Comparison of ENCODE assay signal across 19 mouse cellular contexts in genomic region chr19:9079916-9080315, GRCm38 (mm10). TPM values are rescaled to one million over a fixed set of nuclear protein-coding genes. Genes with fewer than 3 reads are reported as not detected.
DNase-seq lines count a peak whose midpoint lies in the region; ATAC-seq lines count a peak whose summit lies in the region.
"Had no signal": no experiment of that assay in that cellular context is flagged by ENCODE, and none has a peak within 500 bp of the region (broad histone marks: within the 10 kb centered on the region; RNA-seq: fewer than 3 reads in every experiment).

No protein-coding gene starts in this region.

- WGBS in forebrain, embryonic 14.5 days, result 31% methylated on average over 7 of the region's 7 CpGs
- 37% methylated on average over 7 of the region's 7 CpGs for WGBS in forebrain, embryonic 16.5 days
- 16% methylated on average over 7 of the region's 7 CpGs for WGBS in embryonic facial prominence, embryonic 14.5 days

- H3K4me2 ChIP-seq in forebrain, embryonic 14.5 days (ENCODE audit: low read length), result no peak overlapping the region
- no peak overlapping the region for H3K4me2 ChIP-seq in forebrain, embryonic 16.5 days (ENCODE audit: low read length)
- no peak overlapping the region for H3K4me2 ChIP-seq in embryonic facial prominence, embryonic 14.5 days (ENCODE audit: low read depth, low read length)
- H3K4me2 ChIP-seq: heart, embryonic 11.5 days; liver, embryonic 15.5 days; midbrain, embryonic 13.5 days had no signal

- no peak overlapping the region for H3K27ac ChIP-seq in forebrain, embryonic 14.5 days (ENCODE audit: low read depth, low read length)
- H3K27ac ChIP-seq in forebrain, embryonic 16.5 days (ENCODE audit: low read length), result no peak overlapping the region
- H3K27ac ChIP-seq in embryonic facial prominence, embryonic 14.5 days (replicated peaks; ENCODE audit: low read depth, low read length), result no peak overlapping the region
- H3K27ac ChIP-seq: liver, embryonic 15.5 days; midbrain, embryonic 13.5 days had no signal

- no peaks in the 10 kb centered on the region for H3K9me3 ChIP-seq in forebrain, embryonic 14.5 days (replicated peaks; ENCODE audit: control insufficient read depth, low read length)
- no peaks in the 10 kb centered on the region for H3K9me3 ChIP-seq in forebrain, embryonic 16.5 days (ENCODE audit: control insufficient read depth, low read length)
- H3K9me3 ChIP-seq in embryonic facial prominence, embryonic 14.5 days (ENCODE audit: control insufficient read depth, low read length), result no peaks in the 10 kb centered on the region
- H3K9me3 ChIP-seq: liver, embryonic 15.5 days; midbrain, embryonic 13.5 days had no signal

- no peaks in the 10 kb centered on the region; the same call in 1 of the 2 replicates for H3K27me3 ChIP-seq in forebrain, embryonic 14.5 days (replicated peaks; ENCODE audit: control insufficient read depth, insufficient read depth, low read length)
- no peaks in the 10 kb centered on the region for H3K27me3 ChIP-seq in forebrain, embryonic 16.5 days (replicated peaks; ENCODE audit: control insufficient read depth, insufficient read depth, low read length)
- H3K27me3 ChIP-seq in embryonic facial prominence, embryonic 14.5 days (replicated peaks; ENCODE audit: control insufficient read depth, insufficient read depth, low read length), result no peaks in the 10 kb centered on the region
- H3K27me3 ChIP-seq: CH12.LX; liver, embryonic 15.5 days; midbrain, embryonic 13.5 days had no signal

- no peak overlapping the region for H3K4me3 ChIP-seq in forebrain, embryonic 14.5 days (ENCODE audit: low read depth, low read length)
- H3K4me3 ChIP-seq in forebrain, embryonic 16.5 days (replicated peaks; ENCODE audit: low read length), result no peak overlapping the region
- no peak overlapping the region for H3K4me3 ChIP-seq in embryonic facial prominence, embryonic 14.5 days (ENCODE audit: low read depth, low read length)
- H3K4me3 ChIP-seq: liver, embryonic 15.5 days; midbrain, embryonic 13.5 days had no signal

- peak; percentile 29 for DNase-seq in forebrain, embryonic 14.5 days (ENCODE audit: low spot score)
- DNase-seq in urinary bladder, postnatal 14 days (ENCODE audit: low spot score), result peak; percentile 57
- no peak for DNase-seq in urinary bladder, postnatal 4 days (ENCODE audit: low spot score in 2 of 2)
- no peak for DNase-seq in embryonic facial prominence, embryonic 14.5 days (ENCODE audit: low spot score)
- DNase-seq in thymus, postnatal 0 days (ENCODE audit: low spot score), result no peak
- DNase-seq in frontal cortex, postnatal 14 days (ENCODE audit: low spot score in 2 of 2), result no peak
- DNase-seq: adrenal gland, postnatal 25 days; cerebellum, adult 11 months; kidney, adult 11 months; kidney, postnatal 36 days; lung, postnatal 4 days; thymus, postnatal 36 days had no signal

- ATAC-seq in forebrain, embryonic 14.5 days, result no peak
- ATAC-seq in forebrain, embryonic 16.5 days, result no peak
- ATAC-seq in embryonic facial prominence, embryonic 14.5 days (ENCODE audit: low read depth), result no peak
- ATAC-seq in activated CD4-positive, CD25-positive, alpha-beta regulatory T cell, adult 4 months, result no peak
- ATAC-seq: midbrain, embryonic 13.5 days had no signal

- H3K36me3 ChIP-seq in forebrain, embryonic 14.5 days (ENCODE audit: control insufficient read depth, insufficient read depth, low read length), result no peaks in the 10 kb centered on the region
- no peaks in the 10 kb centered on the region for H3K36me3 ChIP-seq in forebrain, embryonic 16.5 days (ENCODE audit: control insufficient read depth, insufficient read depth)
- no peaks in the 10 kb centered on the region for H3K36me3 ChIP-seq in embryonic facial prominence, embryonic 14.5 days (ENCODE audit: control insufficient read depth, insufficient read depth, low read length)
- H3K36me3 ChIP-seq: liver, embryonic 15.5 days; midbrain, embryonic 13.5 days had no signal

- H3K9ac ChIP-seq in forebrain, embryonic 14.5 days (ENCODE audit: low read length), result no peak overlapping the region
- no peak overlapping the region for H3K9ac ChIP-seq in forebrain, embryonic 16.5 days (replicated peaks; ENCODE audit: low read depth, low read length)
- peak overlapping the region; percentile 40; the same call in 1 of the 2 replicates for H3K9ac ChIP-seq in embryonic facial prominence, embryonic 14.5 days (ENCODE audit: low read depth, low read length)
- H3K9ac ChIP-seq: liver, embryonic 15.5 days; midbrain, embryonic 13.5 days had no signal

- H3K4me1 ChIP-seq in forebrain, embryonic 14.5 days (ENCODE audit: control insufficient read depth, insufficient read depth, low read length), result no peaks in the 10 kb centered on the region
- peaks cover 2% of the 10 kb centered on the region; the same call in 1 of the 2 replicates for H3K4me1 ChIP-seq in forebrain, embryonic 16.5 days (replicated peaks; ENCODE audit: control insufficient read depth, insufficient read depth, low read length)
- peaks cover 8% of the 10 kb centered on the region; the same call in 1 of the 2 replicates for H3K4me1 ChIP-seq in embryonic facial prominence, embryonic 14.5 days (ENCODE audit: control insufficient read depth, insufficient read depth, low read length)

RNA-seq across cellular contexts. Expression of gene Scgb1a1, which starts 7.8 kb away (rescaled TPM):
- polyA plus RNA-seq in forebrain, embryonic 14.5 days (2014; fragmentation: Nextera tagmentation; extraction: Ambion mirVana), result not detected in 2 replicates
- polyA plus RNA-seq in forebrain, embryonic 16.5 days (2015; fragmentation: Nextera tagmentation; extraction: Ambion mirVana), result not detected in 2 replicates
- not detected in 2 replicates for polyA plus RNA-seq in embryonic facial prominence, embryonic 14.5 days (2014; fragmentation: Nextera tagmentation; extraction: Ambion mirVana)
- not detected for polyA plus RNA-seq in activated CD4-positive, CD25-positive, alpha-beta regulatory T cell, adult 4 months (2017; shearing (Covaris generic))
- polyA plus RNA-seq in thymus, postnatal 0 days (2015; fragmentation: Nextera tagmentation; extraction: Ambion mirVana), result 10.7 and 11.0 TPM in 2 replicates
- polyA plus RNA-seq: heart, embryonic 11.5 days; limb, embryonic 11.5 days; liver, embryonic 15.5 days; midbrain, embryonic 13.5 days had no signal

RNA-seq across cellular contexts. Expression of gene Asrgl1, which starts 55.5 kb away (rescaled TPM):
- polyA plus RNA-seq in forebrain, embryonic 14.5 days (2014; fragmentation: Nextera tagmentation; extraction: Ambion mirVana), result 24.4 and 38.6 TPM in 2 replicates
- polyA plus RNA-seq in forebrain, embryonic 16.5 days (2015; fragmentation: Nextera tagmentation; extraction: Ambion mirVana), result 31.7 and 39.8 TPM in 2 replicates
- 10.8 and 13.7 TPM in 2 replicates for polyA plus RNA-seq in embryonic facial prominence, embryonic 14.5 days (2014; fragmentation: Nextera tagmentation; extraction: Ambion mirVana)
- 10 to 100 TPM; 23.1 to 40.1 TPM for polyA plus RNA-seq in activated CD4-positive, CD25-positive, alpha-beta regulatory T cell, adult 4 months (2017; shearing (Covaris generic))
- polyA plus RNA-seq in thymus, postnatal 0 days (2015; fragmentation: Nextera tagmentation; extraction: Ambion mirVana), result 34.6 and 36.9 TPM in 2 replicates

Comparison
In these comparisons a context has a peak if more than half of its experiments do, and no peak if none do; other contexts are left out.
1. DNase-seq: peak in forebrain, embryonic 14.5 days (single experiment) and urinary bladder, postnatal 14 days (single experiment); none in urinary bladder, postnatal 4 days (0 of 2), embryonic facial prominence, embryonic 14.5 days (single experiment), thymus, postnatal 0 days (single experiment) and frontal cortex, postnatal 14 days (0 of 2).
2. RNA of gene Scgb1a1, which starts 7.8 kb away (polyA plus RNA-seq): 10.7 to 11.0 TPM in thymus, postnatal 0 days; not detected in embryonic facial prominence, embryonic 14.5 days, not detected in forebrain, embryonic 14.5 days, not detected in forebrain, embryonic 16.5 days and not detected in activated CD4-positive, CD25-positive, alpha-beta regulatory T cell, adult 4 months; every median in the first group is over 10 times any median in the second.